Mouse (Mus musculus) testis, adult 2 months (tissue): ENCODE data around the gene Avil.

Experiments
- CTCF ChIP-seq: fragments of 200-500 bp; IDR thresholded peaks from 2 replicates; pipeline ENCODE4 v1.5.1; 2012; ENCODE audit warnings: low read depth, mild to moderate bottlenecking, inconsistent platforms, low read length, moderate library complexity; ENCODE audit not compliant: control insufficient read depth, insufficient read depth, insufficient replicate concordance
- POLR2A ChIP-seq: fragments of 200-500 bp; IDR thresholded peaks from 2 replicates; pipeline ENCODE4 v1.6.1; 2012; ENCODE audit warnings: low read depth, mild to moderate bottlenecking, inconsistent platforms, low read length, moderate library complexity; ENCODE audit not compliant: control insufficient read depth

DNA sequence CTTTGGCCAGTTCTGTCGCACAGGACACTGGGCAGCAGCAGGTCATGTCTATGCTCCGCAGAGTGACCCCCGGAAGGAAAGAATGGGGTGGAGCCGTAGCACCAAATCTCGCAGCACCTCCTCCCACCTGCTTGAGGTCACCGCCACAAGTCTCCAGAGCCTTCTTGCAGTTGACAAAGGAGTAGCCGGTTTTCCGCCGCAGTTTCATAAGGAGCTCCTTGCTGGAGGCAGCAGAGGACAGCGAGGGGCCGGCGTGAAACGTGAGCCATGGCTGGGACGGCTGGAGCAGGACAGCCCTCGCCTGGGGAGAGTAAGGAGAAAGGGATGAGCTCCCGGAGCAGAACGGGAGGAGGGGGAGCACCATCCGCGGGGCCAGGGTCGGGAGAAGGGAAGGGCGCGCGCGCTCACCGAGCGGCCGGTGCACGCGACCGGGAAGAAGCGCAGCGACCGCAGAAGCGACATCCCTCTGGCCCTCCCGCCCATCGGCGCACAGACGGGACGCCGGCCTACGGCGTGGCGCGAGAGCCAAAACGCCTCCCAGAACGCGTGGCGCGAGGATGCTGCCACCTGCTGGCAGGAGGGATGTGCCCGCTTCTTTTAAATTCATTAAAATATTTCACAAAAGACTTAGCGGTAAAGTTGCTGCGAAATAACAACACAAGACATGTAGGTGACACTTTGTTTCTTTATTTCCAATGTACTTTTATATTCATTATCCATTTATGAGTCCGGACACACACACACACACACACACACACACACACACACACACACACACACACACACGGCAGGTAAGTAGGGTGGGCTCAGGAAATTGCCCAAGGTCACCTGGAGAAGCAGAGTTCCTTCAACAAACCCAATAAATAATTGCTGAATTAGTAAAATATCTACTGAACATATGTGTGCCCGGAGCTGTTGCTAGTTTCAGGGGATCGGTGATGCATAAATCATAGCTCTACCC, 30.1 kb downstream of the Avil start, which contains the start of gene Tsfm:
- TF ChIP-seq CTCF (peak; percentile 93), POLR2A (peak; percentile 66)
